Mouse (Mus musculus) bone marrow, adult 2 months (tissue): ENCODE measurements around the gene Cmtm6.
"Not testable (repeated sequence)": the region's sequence is repeated elsewhere in the genome, so short reads cannot be mapped to it uniquely, and the experiment has no call there.

ENCODE experiments used
- CTCF ChIP-seq: fragments of 200-500 bp; IDR thresholded peaks from 2 replicates; pipeline ENCODE4 v1.5.1; 2011; ENCODE audit warnings: low read length, control low read depth; ENCODE audit not compliant: control insufficient read depth, insufficient read depth
- POLR2A ChIP-seq: fragments of 200-500 bp; IDR thresholded peaks from 2 replicates; pipeline ENCODE4 v1.6.1; 2011; ENCODE audit warnings: low read depth, mild to moderate bottlenecking, control low read depth, low read length, borderline replicate concordance; ENCODE audit not compliant: control insufficient read depth

- TF ChIP-seq POLR2A, CTCF: not testable (repeated sequence)
Observed at GRCm38 (mm10) chr9:114695662-114696061, 35.3 kb upstream of the Cmtm6 start.
